Mouse (Mus musculus) embryonic fibroblast, embryonic 13.5 days (primary cell): ENCODE measurements at regions not wholly inside any gene's neighbourhood (a gene's known extent, or its start where the extent isn't known, plus 50 kb on each side); places are given as distances from the start of the nearest gene placed in this dataset.

Source experiments
- CTCF ChIP-seq: IDR thresholded peaks from 2 replicates; pipeline ENCODE4 v1.5.1; 2011; ENCODE audit warnings: mild to moderate bottlenecking, control low read depth, low read length, moderate library complexity, borderline replicate concordance; ENCODE audit not compliant: insufficient read depth
- POLR2A ChIP-seq: IDR thresholded peaks from 2 replicates; pipeline ENCODE4 v1.6.1; 2011; ENCODE audit warnings: low read depth, mild to moderate bottlenecking, control low read depth, low read length, moderate library complexity

- TF ChIP-seq POLR2A (no peak), CTCF (no peak)
Measured at GRCm38 (mm10) chr4:54709751-54710150, 235.1 kb upstream of the Zfp462 start.
